Mouse (Mus musculus): ENCODE results near the gene Clgn. TPM values are rescaled to one million over a fixed set of nuclear protein-coding genes. Genes with fewer than 3 reads are reported as not detected.
"Not testable (repeated sequence)": the region's sequence is repeated elsewhere in the genome, so short reads cannot be mapped to it uniquely, and the experiment has no call there.

Clgn gene
- total RNA-seq, 2 experiments from 2014 or later = not detected

DNA sequence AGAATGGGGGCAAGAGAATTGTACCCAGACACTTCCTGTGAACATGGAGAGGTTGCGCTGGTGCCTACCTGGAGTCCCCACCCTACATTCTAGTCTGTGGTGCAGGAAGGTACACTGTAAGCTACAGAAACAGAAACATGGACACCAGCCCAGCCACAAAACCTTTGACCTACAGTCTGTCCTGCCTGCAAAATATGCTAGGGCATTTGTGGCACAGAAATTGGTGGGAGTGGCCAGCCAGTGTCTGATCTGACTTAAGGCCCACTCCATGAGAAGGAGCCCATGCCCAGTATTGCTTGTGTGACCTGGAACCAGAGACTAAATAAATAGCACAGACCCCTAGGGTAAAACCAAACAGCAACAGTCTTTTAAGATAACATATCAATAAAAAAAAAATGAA is 31.7 kb downstream of the Clgn start:
- intact Hi-C loops (cut with DNase I) = no loop called here
- no peak for DNase-seq (ENCODE audit: low spot score)

DNA sequence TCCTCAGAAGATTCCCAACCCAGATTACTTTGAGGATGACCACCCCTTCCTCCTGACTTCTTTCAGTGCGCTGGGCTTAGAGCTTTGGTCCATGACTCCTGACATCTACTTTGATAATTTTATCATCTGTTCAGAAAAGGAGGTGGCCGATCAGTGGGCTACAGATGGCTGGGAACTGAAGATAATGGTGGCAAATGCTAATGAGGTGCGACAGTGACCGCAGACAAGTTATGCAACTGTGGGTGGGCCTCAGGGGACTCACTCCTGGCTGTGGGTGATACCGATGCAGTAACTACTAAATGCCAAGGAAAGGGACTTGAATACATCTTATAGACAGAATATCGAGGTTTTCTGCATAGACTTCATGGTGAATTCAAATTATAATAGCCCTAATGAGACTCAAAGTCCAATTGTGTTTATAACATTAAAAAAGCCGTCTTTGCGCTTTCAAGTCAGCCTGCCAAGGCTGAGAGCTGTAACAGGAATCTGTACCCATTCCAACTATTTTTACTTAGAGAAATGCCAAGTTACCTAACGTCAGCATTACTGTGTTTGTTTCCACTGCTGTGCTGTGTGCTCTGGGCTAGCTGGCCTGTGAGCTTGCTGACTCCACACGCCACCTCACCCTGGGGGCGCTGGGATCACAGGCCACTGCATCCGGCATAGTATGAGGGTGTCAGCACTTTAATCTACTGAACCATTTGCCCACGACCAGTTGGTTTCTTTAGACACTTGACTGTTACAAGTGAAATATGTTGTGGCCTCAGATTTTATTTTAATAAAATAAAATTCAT is 33.6 kb downstream of the Clgn start:
- intact Hi-C loops (cut with DNase I) = no loop called here
- no peak for DNase-seq (ENCODE audit: low spot score)

DNA sequence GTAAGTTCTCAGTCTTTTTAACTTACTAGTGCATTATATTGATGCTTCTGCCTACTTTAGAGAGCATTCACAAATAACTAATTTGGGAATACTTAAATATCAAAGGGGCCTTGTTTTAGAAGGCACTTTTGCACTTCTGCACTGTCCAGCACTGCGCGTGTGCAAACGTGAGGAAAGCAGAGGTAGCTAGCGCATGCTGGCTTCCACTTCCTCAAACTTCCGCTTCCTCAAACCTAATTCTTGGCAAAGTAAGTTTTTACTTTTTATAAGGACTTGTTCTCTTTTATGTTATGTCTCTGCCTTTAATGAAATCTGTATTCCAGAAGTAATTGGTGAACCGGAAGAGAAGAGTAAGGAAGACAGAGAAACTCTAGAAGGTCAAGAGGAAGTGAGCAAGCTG is 35.5 kb downstream of the Clgn start:
- intact Hi-C loops (cut with DNase I) = no loop called here
- DNase-seq (ENCODE audit: low spot score) = no peak

DNA sequence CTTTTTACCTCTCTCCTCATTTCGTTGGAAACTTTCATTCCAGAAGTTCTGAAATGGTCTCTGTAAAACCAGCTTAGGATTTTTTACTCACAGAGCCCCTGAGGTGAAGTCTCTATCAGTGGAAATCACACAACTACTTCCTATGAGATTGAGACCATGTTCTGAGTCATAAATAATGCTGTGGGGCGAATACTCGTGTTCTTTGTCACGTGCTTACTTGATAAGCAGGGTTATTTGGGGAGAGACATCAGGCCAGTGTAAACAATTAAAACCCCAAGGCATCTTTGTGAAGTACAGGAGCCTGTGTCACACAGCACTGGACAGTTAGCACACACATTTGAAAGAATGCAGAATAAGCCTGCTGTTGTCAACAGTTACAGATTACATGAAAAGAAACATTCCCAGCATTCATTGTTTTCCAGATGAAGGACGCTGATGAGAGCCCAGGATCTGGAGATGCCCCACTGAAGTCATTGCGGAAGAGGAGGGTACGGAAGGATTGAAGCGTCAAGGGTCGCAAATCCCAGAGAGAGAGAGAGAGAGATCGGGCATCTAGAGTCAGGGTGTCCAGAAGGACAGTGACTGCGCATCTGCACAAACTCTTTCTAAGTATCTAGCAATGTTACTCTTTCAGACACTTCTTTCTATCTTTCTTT is 36.6 kb downstream of the Clgn start:
- no peak for DNase-seq (ENCODE audit: low spot score)
- intact Hi-C loops (cut with DNase I) = no loop called here

DNA sequence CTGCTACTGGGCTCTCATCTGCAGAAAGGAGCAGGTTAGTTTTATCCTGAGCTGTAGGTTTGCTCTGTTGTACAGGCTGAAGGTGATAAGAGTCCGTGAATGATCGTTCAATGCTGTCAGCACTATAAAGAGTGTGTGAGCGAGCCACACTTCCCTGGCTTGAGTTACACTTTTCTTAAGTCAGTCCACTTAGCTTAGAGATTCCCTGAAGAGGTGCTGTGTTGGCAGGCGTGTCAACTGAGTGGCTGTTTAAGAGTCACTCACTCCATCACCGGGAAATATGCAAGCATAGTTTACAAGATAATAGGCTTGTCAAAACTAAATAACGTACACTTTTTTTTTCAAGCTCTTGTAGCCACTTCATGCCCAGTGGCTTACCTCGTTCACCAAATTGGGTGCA is 37.3 kb downstream of the Clgn start:
- intact Hi-C loops (cut with DNase I) = no loop called here
- no peak for DNase-seq (ENCODE audit: low spot score)

- DNase-seq (ENCODE audit: low spot score) = not testable (repeated sequence)
Measured at GRCm38 (mm10) chr8:83428621-83429020, 39.0 kb downstream of the Clgn start.

GRCm38 (mm10) chr8:83429071-83429524 is 39.4 kb downstream of the Clgn start:
- no peak for DNase-seq (ENCODE audit: low spot score)
- intact Hi-C loops (cut with DNase I) = no loop called here

More at GRCm38 (mm10) chr8:83428621-83429020, 39.0 kb downstream of the Clgn start:
- intact Hi-C loops (cut with DNase I) = not testable (repeated sequence)

DNA sequence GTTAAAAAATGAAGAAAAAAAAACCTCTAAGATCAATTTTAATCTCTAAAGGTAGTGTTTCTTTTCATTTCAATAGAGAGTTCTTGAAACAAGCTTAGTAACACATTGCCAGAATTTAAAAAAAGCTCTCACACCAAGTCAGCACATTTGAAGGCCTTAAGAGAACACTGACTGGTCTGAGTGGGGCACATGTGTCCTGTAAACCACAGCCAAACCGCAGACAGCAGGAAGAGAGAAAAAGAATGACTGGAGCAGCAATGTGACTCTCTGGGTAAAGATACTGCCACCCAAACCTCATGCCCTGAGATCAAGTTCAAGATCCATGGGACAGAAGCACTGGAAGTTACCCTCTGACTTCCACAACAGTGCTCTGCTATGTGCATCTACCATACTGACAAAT is 47.4 kb downstream of the Clgn start:
- no peak for DNase-seq (ENCODE audit: low spot score)
- intact Hi-C loops (cut with DNase I) = no loop called here

GRCm38 (mm10) chr8:83441656-83442242 is 52.1 kb downstream of the Clgn start:
- intact Hi-C loops (cut with DNase I) = loop anchor here (5.0 to 10.0 kb wide), 4 partner anchors 109 to 513 kb away; partner anchors contain the start of genes Asf1b, Elmod2, Gm10644 and Ndufb7
- no peak for DNase-seq (ENCODE audit: low spot score)

- DNase-seq (ENCODE audit: low spot score) = peak; percentile 96
- intact Hi-C loops (cut with DNase I) = loop anchor here (5.0 to 10.0 kb wide), 4 partner anchors 110 to 512 kb away; partner anchors contain the start of genes Asf1b, Elmod2, Gm10644 and Ndufb7
Measured at GRCm38 (mm10) chr8:83442243-83443051, 52.8 kb downstream of the Clgn start.

DNA sequence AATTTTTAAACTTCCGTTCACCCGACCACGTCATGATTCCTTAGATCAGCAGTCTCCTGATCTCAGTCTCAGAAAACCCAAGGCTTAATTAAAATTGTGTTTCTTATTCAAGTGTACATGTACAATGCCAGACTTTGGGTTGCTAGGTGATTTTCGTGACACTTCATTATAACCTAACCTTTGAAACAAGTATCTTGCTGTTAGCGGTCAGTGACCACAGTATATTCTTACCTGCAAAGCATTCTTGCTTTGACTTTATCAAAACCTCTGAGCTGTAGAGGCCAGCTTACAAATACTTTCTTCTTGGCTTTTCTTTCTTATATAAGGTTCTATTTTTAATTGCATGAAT is 53.4 kb downstream of the Clgn start:
- no peak for DNase-seq (ENCODE audit: low spot score)
- intact Hi-C loops (cut with DNase I) = loop anchor here (5.0 to 10.0 kb wide), 4 partner anchors 111 to 512 kb away; partner anchors contain the start of genes Asf1b, Elmod2, Gm10644 and Ndufb7

DNA sequence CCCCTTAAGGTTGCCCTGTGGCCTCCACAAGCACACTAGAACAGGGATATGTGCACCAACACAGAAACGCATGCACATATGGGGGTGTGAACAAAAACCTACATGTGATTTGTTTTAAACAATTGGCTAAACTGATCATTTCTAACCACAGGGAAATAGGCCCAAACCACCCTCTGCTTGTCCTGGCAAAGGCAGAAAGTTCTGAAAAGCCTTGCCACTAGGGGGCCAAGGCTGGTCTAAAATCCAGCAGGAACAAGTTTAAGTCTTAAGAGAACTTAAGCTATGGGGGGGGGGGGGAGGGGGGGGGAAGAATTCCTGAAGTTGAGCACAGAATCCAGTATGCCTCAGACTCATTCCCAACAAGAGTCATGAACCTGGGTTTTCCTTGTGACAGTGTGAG is 60.3 kb downstream of the Clgn start:
- intact Hi-C loops (cut with DNase I) = loop anchor here (10.0 kb wide), 2 partner anchors 165 to 505 kb away; partner anchors contain the start of genes Asf1b and Gm10644
- DNase-seq (ENCODE audit: low spot score) = no peak

- no peak for DNase-seq (ENCODE audit: low spot score)
Measured at GRCm38 (mm10) chr8:83451056-83451455, 61.4 kb downstream of the Clgn start.

GRCm38 (mm10) chr8:83457121-83457520 is 67.5 kb downstream of the Clgn start:
- no peak for DNase-seq (ENCODE audit: low spot score)
- intact Hi-C loops (cut with DNase I) = no loop called here

More at GRCm38 (mm10) chr8:83451056-83451455, 61.4 kb downstream of the Clgn start:
- intact Hi-C loops (cut with DNase I) = no loop called here

GRCm38 (mm10) chr8:83458222-83458621 is 68.6 kb downstream of the Clgn start, which contains the start of gene Scoc:
Gene Scoc, minus strand, starts transcription at chr8:83458391.
- no peak for DNase-seq (ENCODE audit: low spot score)
- intact Hi-C loops (cut with DNase I) = no loop called here

DNA sequence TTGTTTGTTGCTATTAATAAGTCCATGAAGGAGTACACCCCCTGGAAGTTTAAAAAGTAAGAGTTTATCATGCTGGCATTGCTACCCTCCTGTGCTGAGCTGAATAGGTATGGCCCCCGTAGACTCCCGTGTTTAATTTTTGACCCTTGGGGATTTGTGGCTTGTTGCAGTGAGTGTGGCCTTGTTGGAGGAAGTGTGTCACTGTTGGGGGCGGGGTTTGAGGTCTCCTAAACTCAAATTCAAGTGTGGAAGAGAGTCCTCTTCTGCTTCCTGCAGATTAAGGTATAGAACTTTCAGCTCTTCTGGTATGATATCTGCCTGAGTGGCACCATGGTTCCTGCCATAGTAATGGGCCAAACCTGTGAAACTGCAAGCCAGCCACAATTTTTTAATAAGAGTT is 69.9 kb downstream of the Clgn start:
- intact Hi-C loops (cut with DNase I) = no loop called here
- no peak for DNase-seq (ENCODE audit: low spot score)

Measured in heart, postnatal 25 days (tissue).